Comparison of ENCODE assay signal across 14 mouse cellular contexts in genomic region chr12:27417387-27418009, GRCm38 (mm10).
DNase-seq lines count a peak whose midpoint lies in the region; TF ChIP-seq lines count a peak whose summit lies in the region.
"Had no signal": no experiment of that assay in that cellular context is flagged by ENCODE, and none has a peak within 500 bp of the region (broad histone marks: within the 10 kb centered on the region; RNA-seq: fewer than 3 reads in every experiment).

No protein-coding gene starts in this region.

- intact Hi-C loops in left cerebral cortex, postnatal 4 days (cut with DNase I): no loop called here

- no peak for TF ChIP-seq POLR2A in brain, embryonic 14.5 days (IDR thresholded peaks at IDR 0.05; ENCODE audit: borderline replicate concordance, extremely low read depth, insufficient read depth, insufficient read length, poor library complexity, severe bottlenecking)

- peak; percentile 8 to 39 for DNase-seq in left cerebral cortex, adult 18-20 months (ENCODE audit: low spot score in 2 of 2)
- no peak for DNase-seq in left cerebral cortex, postnatal 4 days
- DNase-seq in brain, embryonic 14.5 days (ENCODE audit: low read depth): peak; percentile 81
- DNase-seq in layer of hippocampus, adult 11-12 months (ENCODE audit: low spot score): peak; percentile 51
- DNase-seq in left cerebral cortex, adult 8-10 months (ENCODE audit: low spot score in 2 of 2): peak; percentile 1 to 24
- no peak for DNase-seq in retina, postnatal 1 day
- DNase-seq in ovary, adult 18-20 months (ENCODE audit: low spot score): no peak
- no peak for DNase-seq in ovary, postnatal 10 days (ENCODE audit: low spot score)
- DNase-seq: adrenal gland, postnatal 36 days; B cell, adult 2 months; cerebellum, adult 18-20 months; gastrocnemius, postnatal 14 days; heart, postnatal 4 days; liver, embryonic 13.5 days had no signal

- no peak for TF ChIP-seq CTCF in brain, embryonic 14.5 days (IDR thresholded peaks at IDR 0.05; ENCODE audit: borderline replicate concordance, extremely low read depth, insufficient read depth, insufficient read length)

Comparison
In these comparisons a context has a peak if more than half of its experiments do, and no peak if none do; other contexts are left out.
1. DNase-seq: peak in left cerebral cortex, adult 18-20 months (2 of 2), brain, embryonic 14.5 days (single experiment), layer of hippocampus, adult 11-12 months (single experiment) and left cerebral cortex, adult 8-10 months (2 of 2); none in left cerebral cortex, postnatal 4 days (single experiment), retina, postnatal 1 day (single experiment), ovary, adult 18-20 months (single experiment) and ovary, postnatal 10 days (single experiment).